Mouse (Mus musculus): Measurements from ENCODE around the gene Osbpl9. TPM values are rescaled to one million over a fixed set of nuclear protein-coding genes. Genes with fewer than 3 reads are reported as not detected.

Osbpl9 gene
- polyA plus RNA-seq, 1 experiment: 63.0 TPM

DNA sequence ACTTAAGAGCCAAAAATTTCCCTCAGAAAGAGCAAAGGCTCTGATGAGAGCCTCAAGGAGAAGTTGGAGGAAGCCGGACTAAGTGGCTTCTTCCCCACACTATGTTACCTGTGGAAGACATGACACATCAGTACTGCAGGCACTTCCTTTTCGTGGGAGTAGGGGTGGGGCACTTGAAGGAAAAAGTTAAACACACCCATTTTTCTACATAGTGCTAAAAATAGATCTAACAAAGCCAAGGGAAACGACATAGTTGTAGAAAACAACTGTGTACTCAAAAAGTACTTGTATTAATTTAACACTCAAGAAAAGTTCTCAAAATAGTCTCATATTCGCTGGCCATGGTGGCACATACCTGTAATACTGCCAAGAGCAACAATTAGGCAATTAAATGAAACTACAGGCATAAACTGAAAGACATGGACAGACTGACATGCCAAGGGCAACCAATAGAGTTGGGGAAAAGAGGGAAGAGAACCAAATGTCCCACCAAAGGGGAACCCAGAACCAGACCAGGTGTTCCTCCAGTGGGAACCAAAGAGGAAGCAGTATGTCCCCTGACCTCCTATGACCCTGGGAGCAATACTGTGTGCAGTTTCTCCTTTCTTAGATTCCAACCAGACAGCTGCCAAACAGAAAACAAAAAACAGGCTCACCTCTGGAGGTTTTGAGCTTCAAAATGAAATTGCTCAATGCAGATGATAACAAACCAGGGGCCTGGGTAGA is 79.1 kb downstream of the Osbpl9 start:
- Histone ChIP-seq H3K36me3 (ENCODE audit: control insufficient read depth, insufficient read depth) (no peaks in the 10 kb centered on the region), H3K4me3 (no peak overlapping the region)

DNA sequence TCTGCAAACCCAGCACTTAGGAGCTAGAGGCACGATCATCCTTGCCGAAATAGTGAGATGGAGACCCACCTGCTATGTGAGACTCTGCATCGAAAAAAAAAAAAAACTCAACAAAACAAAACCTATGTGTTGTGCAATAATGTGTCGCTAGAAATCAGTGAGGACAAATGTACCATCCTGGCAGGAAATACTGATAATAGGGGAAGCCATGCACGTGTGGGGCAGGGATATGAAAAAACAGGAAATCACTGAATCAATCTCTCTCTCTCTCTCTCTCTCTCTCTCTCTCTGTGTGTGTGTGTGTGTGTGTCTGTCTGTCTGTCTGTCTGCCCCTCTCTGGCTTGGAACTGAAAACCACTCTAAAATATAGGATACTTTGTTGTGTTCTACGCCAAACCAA is 81.3 kb downstream of the Osbpl9 start:
- Histone ChIP-seq H3K36me3 (ENCODE audit: control insufficient read depth, insufficient read depth) (no peaks in the 10 kb centered on the region), H3ac (ENCODE audit: control insufficient read depth, insufficient read length) (no peak overlapping the region), H3K4me3 (no peak overlapping the region), H3K79me2 (ENCODE audit: control insufficient read depth, insufficient read depth) (peaks cover 21% of the 10 kb centered on the region), H3K27me3 (ENCODE audit: control insufficient read depth, insufficient read depth, insufficient read length) (no peaks in the 10 kb centered on the region), H3K4me2 (ENCODE audit: low read depth) (no peak overlapping the region)
- TF ChIP-seq POLR2A (IDR thresholded peaks at IDR 0.05; ENCODE audit: insufficient read length, low read depth) (no peak), TCF12 (IDR thresholded peaks at IDR 0.05; ENCODE audit: insufficient read depth, poor library complexity, severe bottlenecking) (no peak), POLR2AphosphoS2 (IDR thresholded peaks at IDR 0.05; ENCODE audit: insufficient read length, low read depth) (no peak)

More for the DNA sequence above, 79.1 kb downstream of the Osbpl9 start:
- H3K79me2 ChIP-seq (ENCODE audit: control insufficient read depth, insufficient read depth): peaks cover 3% of the 10 kb centered on the region
- H3K27me3 ChIP-seq (ENCODE audit: control insufficient read depth, insufficient read depth, insufficient read length): no peaks in the 10 kb centered on the region
- TF ChIP-seq POLR2AphosphoS2 (IDR thresholded peaks at IDR 0.05; ENCODE audit: insufficient read length, low read depth) (no peak), REST (IDR thresholded peaks at IDR 0.05; ENCODE audit: insufficient read depth, insufficient read length) (no peak), TCF3 (IDR thresholded peaks at IDR 0.05; ENCODE audit: insufficient read length, low read depth) (no peak), USF1 (IDR thresholded peaks at IDR 0.05; ENCODE audit: low read depth) (no peak), E2F4 (IDR thresholded peaks at IDR 0.05; ENCODE audit: insufficient read depth) (no peak), CEBPB (IDR thresholded peaks at IDR 0.05; ENCODE audit: insufficient read depth, poor library complexity, severe bottlenecking) (no peak), POLR2A (IDR thresholded peaks at IDR 0.05; ENCODE audit: insufficient read length, low read depth) (no peak), MYOG (IDR thresholded peaks at IDR 0.05; ENCODE audit: control insufficient read depth in 1 of 3, insufficient read depth in 1 of 3, insufficient read length in 2 of 3, low read depth in 2 of 3) (no peak)
- no peak overlapping the region for H3ac ChIP-seq (ENCODE audit: control insufficient read depth, insufficient read length)
- peak overlapping the region; percentile 28 for H3K4me2 ChIP-seq (ENCODE audit: low read depth)

DNA sequence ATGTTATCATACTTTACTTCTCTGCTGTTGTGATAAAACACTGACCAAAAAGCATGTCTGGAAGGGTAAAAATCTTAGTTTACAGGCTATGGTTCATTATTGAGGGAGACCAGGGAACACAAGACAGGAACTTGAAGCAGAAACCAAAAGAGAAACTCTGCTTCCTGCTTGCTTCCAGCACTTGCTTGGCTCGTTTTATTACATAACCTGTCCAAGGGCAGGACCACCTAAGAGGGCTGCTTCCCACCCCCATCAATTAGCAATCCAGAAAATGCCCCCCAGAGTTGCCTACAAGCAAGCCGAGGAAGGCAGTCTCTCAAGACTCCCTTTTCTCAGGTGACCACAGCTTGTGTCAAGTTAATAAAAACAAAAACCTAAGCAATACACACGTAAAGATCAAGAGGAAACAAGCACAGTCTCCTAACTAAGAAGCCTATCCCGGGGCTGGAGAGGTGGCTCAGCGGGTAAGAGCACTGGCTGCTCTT is 82.4 kb downstream of the Osbpl9 start:
- Histone ChIP-seq H3K36me3 (ENCODE audit: control insufficient read depth, insufficient read depth) (no peaks in the 10 kb centered on the region), H3K4me3 (no peak overlapping the region), H3K4me2 (ENCODE audit: low read depth) (no peak overlapping the region), H3ac (ENCODE audit: control insufficient read depth, insufficient read length) (no peak overlapping the region), H3K79me2 (ENCODE audit: control insufficient read depth, insufficient read depth) (peaks cover 32% of the 10 kb centered on the region), H3K27me3 (ENCODE audit: control insufficient read depth, insufficient read depth, insufficient read length) (no peaks in the 10 kb centered on the region)
- TF ChIP-seq MYOD1 (IDR thresholded peaks at IDR 0.05; ENCODE audit: control insufficient read depth in 1 of 3, insufficient read length in 2 of 3, low read depth in 2 of 3) (no peak), POLR2AphosphoS2 (IDR thresholded peaks at IDR 0.05; ENCODE audit: insufficient read length, low read depth) (no peak), MYOG (IDR thresholded peaks at IDR 0.05; ENCODE audit: control insufficient read depth in 1 of 3, insufficient read depth in 1 of 3, insufficient read length in 2 of 3, low read depth in 2 of 3) (no peak), REST (IDR thresholded peaks at IDR 0.05; ENCODE audit: insufficient read depth, insufficient read length) (no peak), POLR2A (IDR thresholded peaks at IDR 0.05; ENCODE audit: insufficient read length, low read depth) (no peak), CEBPB (IDR thresholded peaks at IDR 0.05; ENCODE audit: insufficient read depth, poor library complexity, severe bottlenecking) (no peak), E2F4 (IDR thresholded peaks at IDR 0.05; ENCODE audit: insufficient read depth) (no peak), MAX (IDR thresholded peaks at IDR 0.05; ENCODE audit: low read depth) (no peak), TCF3 (IDR thresholded peaks at IDR 0.05; ENCODE audit: insufficient read length, low read depth) (no peak), USF1 (IDR thresholded peaks at IDR 0.05; ENCODE audit: low read depth) (no peak), SRF (IDR thresholded peaks at IDR 0.05; ENCODE audit: control insufficient read depth, insufficient read length, low read depth) (no peak), TCF12 (IDR thresholded peaks at IDR 0.05; ENCODE audit: insufficient read depth, poor library complexity, severe bottlenecking) (no peak)

DNA sequence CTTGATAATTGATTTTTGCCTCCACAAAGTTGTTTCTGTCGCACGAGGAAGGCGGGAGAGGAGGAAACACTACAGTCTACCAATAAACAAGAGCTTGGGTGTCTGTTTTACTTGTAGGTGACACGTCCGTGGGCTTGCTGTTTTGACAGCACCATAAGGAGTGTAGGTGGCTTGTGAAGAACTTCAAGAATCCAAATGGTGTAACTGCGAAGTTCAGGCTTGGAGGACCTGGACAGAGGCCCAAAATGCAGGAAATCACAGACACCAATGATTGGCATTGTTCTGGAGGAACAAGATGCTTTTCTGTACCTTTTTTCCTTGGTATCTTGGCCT is 83.8 kb downstream of the Osbpl9 start:
- Histone ChIP-seq H3ac (ENCODE audit: control insufficient read depth, insufficient read length) (peak overlapping the region; percentile 48), H3K79me2 (ENCODE audit: control insufficient read depth, insufficient read depth) (peaks cover 46% of the 10 kb centered on the region), H3K4me3 (peak overlapping the region; percentile 55), H3K27me3 (ENCODE audit: control insufficient read depth, insufficient read depth, insufficient read length) (no peaks in the 10 kb centered on the region), H3K4me2 (ENCODE audit: low read depth) (peak overlapping the region; percentile 97), H3K36me3 (ENCODE audit: control insufficient read depth, insufficient read depth) (no peaks in the 10 kb centered on the region)
- TF ChIP-seq CEBPB (IDR thresholded peaks at IDR 0.05; ENCODE audit: insufficient read depth, poor library complexity, severe bottlenecking) (no peak), MAX (IDR thresholded peaks at IDR 0.05; ENCODE audit: low read depth) (no peak), MYOD1 (IDR thresholded peaks at IDR 0.05; ENCODE audit: control insufficient read depth in 1 of 3, insufficient read length in 2 of 3, low read depth in 2 of 3) (no peak), POLR2AphosphoS2 (IDR thresholded peaks at IDR 0.05; ENCODE audit: insufficient read length, low read depth) (no peak), TCF3 (IDR thresholded peaks at IDR 0.05; ENCODE audit: insufficient read length, low read depth) (no peak), USF1 (IDR thresholded peaks at IDR 0.05; ENCODE audit: low read depth) (no peak), REST (IDR thresholded peaks at IDR 0.05; ENCODE audit: insufficient read depth, insufficient read length) (no peak), E2F4 (IDR thresholded peaks at IDR 0.05; ENCODE audit: insufficient read depth) (no peak), TCF12 (IDR thresholded peaks at IDR 0.05; ENCODE audit: insufficient read depth, poor library complexity, severe bottlenecking) (no peak), SRF (IDR thresholded peaks at IDR 0.05; ENCODE audit: control insufficient read depth, insufficient read length, low read depth) (no peak), MYOG (IDR thresholded peaks at IDR 0.05; ENCODE audit: control insufficient read depth in 1 of 3, insufficient read depth in 1 of 3, insufficient read length in 2 of 3, low read depth in 2 of 3) (no peak), POLR2A (IDR thresholded peaks at IDR 0.05; ENCODE audit: insufficient read length, low read depth) (no peak)
